Mouse (Mus musculus) midbrain, embryonic 13.5 days (tissue): ENCODE results near the gene Arl15. TPM values are rescaled to one million over a fixed set of nuclear protein-coding genes. Genes with fewer than 3 reads are reported as not detected.

Experiments
- ATAC-seq: fragments of 200-750 bp; cut with Nextera tagmentation; 2 replicates; pipeline ENCODE4 v1.8.0; 2017; ENCODE audit warnings: mild to moderate bottlenecking, moderate TSS enrichment, moderate library complexity
- H3K27ac ChIP-seq: fragments of 300-500 bp; sonication (generic); 2 replicates; pipeline ENCODE4 v1.5.1; 2015; ENCODE audit warnings: inconsistent platforms, mild to moderate bottlenecking, moderate library complexity
- H3K27me3 ChIP-seq: fragments of 300-500 bp; sonication (generic); 2 replicates; pipeline ENCODE4 v1.6.1; 2015; ENCODE audit warnings: mild to moderate bottlenecking, inconsistent platforms
- H3K36me3 ChIP-seq: fragments of 300-500 bp; sonication (generic); 2 replicates; pipeline ENCODE4 v1.6.1; 2015; ENCODE audit warnings: mild to moderate bottlenecking, inconsistent platforms
- H3K4me1 ChIP-seq: fragments of 300-500 bp; sonication (generic); replicated peaks from 2 replicates; pipeline ENCODE4 v1.6.1; 2015; ENCODE audit warnings: inconsistent platforms
- H3K4me2 ChIP-seq: fragments of 300-500 bp; sonication (generic); replicated peaks from 2 replicates; pipeline ENCODE4 v1.6.1; 2015; ENCODE audit warnings: moderate library complexity, mild to moderate bottlenecking, inconsistent platforms
- H3K4me3 ChIP-seq: fragments of 300-500 bp; sonication (generic); replicated peaks from 2 replicates; pipeline ENCODE4 v1.5.1; 2015; ENCODE audit warnings: mild to moderate bottlenecking, inconsistent platforms
- H3K9ac ChIP-seq: fragments of 300-500 bp; sonication (generic); replicated peaks from 2 replicates; pipeline ENCODE4 v1.6.1; 2015; ENCODE audit warnings: mild to moderate bottlenecking, inconsistent platforms
- H3K9me3 ChIP-seq: fragments of 300-500 bp; sonication (generic); 2 replicates; pipeline ENCODE4 v1.6.1; 2016; ENCODE audit warnings: mild to moderate bottlenecking, inconsistent platforms
- WGBS: fragments of 180-500 bp; shearing (Covaris S2); methylation state at CpG from one replicate; pipeline ENCODE4 v1.1.7; 2015; 5-methylcytosine and 5-hydroxymethylcytosine counted together
- polyA plus RNA-seq: library from polyadenylated mRNA; unstranded; fragments of >200 nt; fragmentation: Nextera tagmentation; extraction: Ambion mirVana; gene quantifications from 2 replicates; pipeline ENCODE4 v1.2.1, GENCODE M21; 2015

Arl15 gene
- polyA plus RNA-seq, 1 experiment from 2014 or later = 15.0 TPM

DNA sequence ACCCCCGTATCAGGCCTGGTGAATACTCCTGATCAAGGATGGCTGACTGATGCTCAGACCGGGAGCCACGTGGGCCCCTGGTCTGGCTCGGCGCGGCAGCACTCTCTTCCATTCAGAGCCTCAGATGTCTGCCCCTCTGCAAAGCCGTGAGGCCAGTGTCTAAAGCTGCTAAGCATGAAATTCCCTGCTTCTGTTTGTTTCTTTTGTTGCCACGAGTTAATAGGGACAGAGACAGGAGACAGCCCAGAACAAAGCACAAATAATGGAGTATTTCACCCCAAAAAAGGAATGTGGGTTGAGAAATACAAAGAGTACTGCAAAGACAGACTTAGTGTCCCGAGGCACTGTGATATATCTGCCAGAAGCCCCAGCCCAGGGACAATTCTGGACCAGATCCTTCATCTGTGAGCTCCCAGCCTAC lies 120.3 kb downstream of the Arl15 start:
- 3% methylated on average over 9 of the region's 9 CpGs for WGBS
- no peaks in the 10 kb centered on the region for H3K9me3 ChIP-seq
- peaks cover 5% of the 10 kb centered on the region; the same call in 1 of the 2 replicates for H3K27me3 ChIP-seq
- peak overlapping the region; percentile 26; the same call in 1 of the 2 replicates for H3K4me2 ChIP-seq
- no peak overlapping the region for H3K4me3 ChIP-seq
- H3K36me3 ChIP-seq = no peaks in the 10 kb centered on the region
- peak overlapping the region; percentile 47; the same call in 1 of the 2 replicates for H3K27ac ChIP-seq
- peaks cover 57% of the 10 kb centered on the region for H3K4me1 ChIP-seq
- peak; percentile 59 for ATAC-seq
- H3K9ac ChIP-seq = peak overlapping the region; percentile 45; the same call in 1 of the 2 replicates

DNA sequence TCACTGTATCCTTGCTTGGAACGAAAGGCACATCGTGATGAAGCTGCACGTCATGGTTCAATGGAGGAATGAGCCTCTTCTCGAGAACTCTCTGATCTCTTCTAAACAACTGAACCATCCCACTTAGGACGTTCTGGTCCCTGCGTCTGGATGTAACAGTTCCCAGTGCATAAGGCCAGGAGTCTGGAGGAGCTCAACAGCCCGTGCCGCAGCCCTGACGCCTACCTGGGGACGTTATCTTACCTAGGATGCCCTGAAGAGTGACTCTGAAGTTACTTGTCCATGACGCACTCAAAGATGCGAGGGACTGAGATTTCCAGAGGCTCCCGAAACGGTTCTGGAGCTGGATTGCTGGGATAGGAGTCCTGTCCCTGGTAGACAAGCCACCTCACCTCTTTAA lies 121.4 kb downstream of the Arl15 start:
- Histone ChIP-seq H3K27ac (no peak overlapping the region), H3K4me2 (no peak overlapping the region), H3K4me1 (peaks cover 57% of the 10 kb centered on the region), H3K9ac (no peak overlapping the region), H3K36me3 (no peaks in the 10 kb centered on the region), H3K27me3 (peaks cover 5% of the 10 kb centered on the region; the same call in 1 of the 2 replicates), H3K9me3 (no peaks in the 10 kb centered on the region), H3K4me3 (no peak overlapping the region)
- 82% methylated on average over 14 of the region's 14 CpGs for WGBS
- ATAC-seq = no peak

- H3K27me3 ChIP-seq = peaks cover 5% of the 10 kb centered on the region; the same call in 1 of the 2 replicates
- ATAC-seq = no peak
- WGBS = 75% methylated on average over 5 of the region's 5 CpGs
These were observed 122.5 kb downstream of the Arl15 start for GRCm38 (mm10) chr13:113916761-113917160.

DNA sequence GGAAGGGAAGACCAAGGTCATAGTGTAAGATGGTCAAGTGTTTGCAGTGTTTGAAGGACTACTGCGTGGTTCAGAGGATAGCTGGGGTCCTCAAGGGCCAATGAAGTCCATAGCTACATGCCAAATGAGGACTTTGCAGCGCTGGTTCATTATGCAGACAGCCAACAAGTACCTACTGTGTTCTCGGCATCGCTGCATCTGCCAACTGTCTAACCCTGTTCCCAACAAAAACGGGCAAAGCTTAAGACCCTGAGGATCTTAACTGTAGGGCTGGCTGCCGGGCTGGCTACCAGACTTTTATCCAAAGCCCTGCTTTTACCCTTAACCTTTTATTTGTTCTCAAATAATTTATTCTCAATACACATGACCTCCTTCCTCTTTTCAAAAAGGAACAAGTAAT lies 123.1 kb downstream of the Arl15 start:
- Histone ChIP-seq H3K4me3 (no peak overlapping the region), H3K9ac (peak overlapping the region; percentile 59; the same call in 1 of the 2 replicates), H3K4me2 (peak overlapping the region; percentile 48), H3K27me3 (peaks cover 5% of the 10 kb centered on the region; the same call in 1 of the 2 replicates), H3K4me1 (peaks cover 46% of the 10 kb centered on the region), H3K36me3 (no peaks in the 10 kb centered on the region), H3K9me3 (no peaks in the 10 kb centered on the region), H3K27ac (peak overlapping the region; percentile 85)
- ATAC-seq = peak; percentile 34; the same call in 1 of the 2 replicates
- 29% methylated on average over 6 of the region's 6 CpGs for WGBS

More at GRCm38 (mm10) chr13:113916761-113917160, 122.5 kb downstream of the Arl15 start:
- Histone ChIP-seq H3K4me3 (no peak overlapping the region), H3K4me2 (no peak overlapping the region), H3K27ac (peak overlapping the region; percentile 85; the same call in 1 of the 2 replicates), H3K4me1 (peaks cover 50% of the 10 kb centered on the region), H3K9me3 (no peaks in the 10 kb centered on the region), H3K9ac (no peak overlapping the region), H3K36me3 (no peaks in the 10 kb centered on the region)

- H3K36me3 ChIP-seq = no peaks in the 10 kb centered on the region
- H3K4me1 ChIP-seq = peaks cover 46% of the 10 kb centered on the region
- WGBS = 15% methylated on average over 15 of the region's 15 CpGs
- H3K27me3 ChIP-seq = peaks cover 5% of the 10 kb centered on the region; the same call in 1 of the 2 replicates
- peak overlapping the region; percentile 18; the same call in 1 of the 2 replicates for H3K4me3 ChIP-seq
- H3K9me3 ChIP-seq = no peaks in the 10 kb centered on the region
- H3K27ac ChIP-seq = peak overlapping the region; percentile 85
- peak overlapping the region; percentile 59; the same call in 1 of the 2 replicates for H3K9ac ChIP-seq
- peak; percentile 90 for ATAC-seq
- peak overlapping the region; percentile 48 for H3K4me2 ChIP-seq
These were observed 123.6 kb downstream of the Arl15 start for GRCm38 (mm10) chr13:113917868-113918411.

DNA sequence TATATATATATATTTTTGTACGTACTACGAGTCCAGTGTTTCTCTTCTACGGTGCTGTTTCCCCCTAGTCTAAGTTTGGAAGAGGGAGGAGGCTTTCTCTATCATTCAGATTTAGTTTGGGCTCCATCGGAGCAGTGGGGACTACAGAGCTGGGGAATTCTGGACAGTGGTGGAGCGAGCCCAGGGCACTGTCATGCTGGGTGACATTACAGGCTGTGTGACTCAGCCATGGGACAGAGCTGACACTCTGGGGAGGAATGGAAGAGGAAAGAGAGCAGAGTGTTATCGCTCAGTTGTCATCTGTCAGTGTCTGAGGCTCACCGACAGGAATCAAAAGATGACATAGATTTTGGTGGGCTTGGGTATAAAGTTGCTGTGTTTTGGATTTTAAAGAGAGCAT lies 124.4 kb downstream of the Arl15 start:
- WGBS = 43% methylated on average over 7 of the region's 7 CpGs
- Histone ChIP-seq H3K4me3 (no peak overlapping the region), H3K9me3 (no peaks in the 10 kb centered on the region), H3K4me2 (peak overlapping the region; percentile 48), H3K27ac (peak overlapping the region; percentile 51), H3K36me3 (0 out of 2 replicates have a peak, but pooled peaks cover 6% of the 10 kb centered on the region), H3K27me3 (peaks cover 5% of the 10 kb centered on the region; the same call in 1 of the 2 replicates), H3K4me1 (peaks cover 46% of the 10 kb centered on the region), H3K9ac (no peak overlapping the region)
- 0 out of 2 replicates have a peak, but pooled peaks have one; percentile 44 for ATAC-seq

DNA sequence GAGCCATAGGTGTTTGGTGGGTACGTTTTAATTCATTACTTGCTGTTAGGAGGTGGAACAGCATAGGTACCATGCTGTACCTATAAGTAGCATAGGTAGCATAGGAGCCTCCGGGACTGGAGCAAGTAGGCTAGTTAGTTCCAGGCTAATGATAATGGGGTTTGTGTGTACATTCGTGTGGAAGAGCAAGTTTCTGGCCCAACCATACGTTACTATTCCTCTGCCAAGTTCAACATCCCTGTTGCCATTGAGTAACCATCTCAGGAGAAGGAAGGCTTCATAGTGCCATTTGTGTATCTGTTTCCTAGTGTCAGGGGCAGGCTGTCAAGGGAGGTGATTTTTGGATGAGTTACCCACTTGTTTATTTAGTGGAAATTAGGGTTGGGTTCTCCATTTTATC lies 141.4 kb downstream of the Arl15 start:
- 93% methylated on average over 4 of the region's 4 CpGs for WGBS
- H3K9ac ChIP-seq = no peak overlapping the region
- no peak for ATAC-seq

DNA sequence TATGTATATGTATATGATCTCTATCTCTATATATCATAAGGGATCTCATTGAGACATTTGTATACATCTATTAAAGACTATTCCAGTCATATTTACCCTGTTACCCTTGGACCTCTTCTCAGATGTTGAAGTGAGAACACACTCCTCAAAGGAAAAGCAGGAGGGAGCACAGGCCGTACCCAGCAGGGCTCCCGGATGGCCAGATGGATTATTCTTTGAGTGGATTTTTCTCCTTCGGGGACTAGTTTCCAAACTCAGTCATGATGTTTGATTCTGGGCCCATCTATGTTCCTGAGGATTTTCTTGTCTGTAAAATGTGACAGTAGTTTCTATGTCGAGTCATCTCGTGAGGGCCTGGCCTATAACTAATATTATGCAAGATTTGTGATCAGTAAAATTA lies 142.9 kb downstream of the Arl15 start:
- no peaks in the 10 kb centered on the region for H3K9me3 ChIP-seq

More for the DNA sequence above, 141.4 kb downstream of the Arl15 start:
- Histone ChIP-seq H3K27ac (no peak overlapping the region), H3K4me1 (no peaks in the 10 kb centered on the region), H3K4me2 (no peak overlapping the region), H3K27me3 (no peaks in the 10 kb centered on the region), H3K4me3 (no peak overlapping the region), H3K36me3 (no peaks in the 10 kb centered on the region), H3K9me3 (no peaks in the 10 kb centered on the region)

DNA sequence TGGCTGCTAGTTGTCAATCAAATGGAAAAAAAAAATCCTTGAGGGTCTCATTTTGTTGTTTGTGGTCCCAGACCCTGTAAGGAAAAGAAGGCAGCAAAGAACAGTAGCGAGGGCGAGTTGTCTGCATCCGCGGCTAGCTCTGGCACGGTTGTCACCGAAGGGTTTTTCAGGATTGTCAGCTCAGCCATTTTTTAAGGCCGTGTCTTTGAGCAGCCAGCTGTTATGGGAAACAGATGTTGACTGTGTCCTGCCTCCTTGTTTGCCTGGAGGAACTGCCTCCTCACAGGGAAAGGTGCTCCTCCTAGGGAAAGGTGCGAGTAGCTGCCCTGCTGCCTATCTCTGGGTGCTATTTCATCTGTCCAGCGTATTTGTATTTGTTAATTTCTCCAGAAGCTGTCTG lies 144.3 kb downstream of the Arl15 start:
- Histone ChIP-seq H3K4me1 (no peaks in the 10 kb centered on the region), H3K27ac (no peak overlapping the region), H3K27me3 (no peaks in the 10 kb centered on the region), H3K36me3 (no peaks in the 10 kb centered on the region), H3K4me3 (no peak overlapping the region), H3K4me2 (no peak overlapping the region), H3K9me3 (no peaks in the 10 kb centered on the region), H3K9ac (no peak overlapping the region)
- no peak for ATAC-seq
- WGBS = 95% methylated on average over 9 of the region's 9 CpGs

More for the DNA sequence above, 142.9 kb downstream of the Arl15 start:
- Histone ChIP-seq H3K27me3 (no peaks in the 10 kb centered on the region), H3K4me1 (no peaks in the 10 kb centered on the region), H3K4me3 (no peak overlapping the region), H3K9ac (no peak overlapping the region), H3K27ac (no peak overlapping the region), H3K4me2 (no peak overlapping the region), H3K36me3 (no peaks in the 10 kb centered on the region)
- WGBS = 97% methylated on average over 5 of the region's 5 CpGs
- ATAC-seq = no peak

- no peaks in the 10 kb centered on the region for H3K36me3 ChIP-seq
- no peak overlapping the region for H3K4me2 ChIP-seq
- no peaks in the 10 kb centered on the region for H3K4me1 ChIP-seq
- H3K9ac ChIP-seq = no peak overlapping the region
- no peaks in the 10 kb centered on the region for H3K27me3 ChIP-seq
- no peak for ATAC-seq
- H3K27ac ChIP-seq = no peak overlapping the region
- WGBS = 93% methylated on average over 10 of the region's 10 CpGs
- H3K9me3 ChIP-seq = no peaks in the 10 kb centered on the region
- H3K4me3 ChIP-seq = no peak overlapping the region
These were observed 144.8 kb downstream of the Arl15 start for GRCm38 (mm10) chr13:113939097-113939496.

DNA sequence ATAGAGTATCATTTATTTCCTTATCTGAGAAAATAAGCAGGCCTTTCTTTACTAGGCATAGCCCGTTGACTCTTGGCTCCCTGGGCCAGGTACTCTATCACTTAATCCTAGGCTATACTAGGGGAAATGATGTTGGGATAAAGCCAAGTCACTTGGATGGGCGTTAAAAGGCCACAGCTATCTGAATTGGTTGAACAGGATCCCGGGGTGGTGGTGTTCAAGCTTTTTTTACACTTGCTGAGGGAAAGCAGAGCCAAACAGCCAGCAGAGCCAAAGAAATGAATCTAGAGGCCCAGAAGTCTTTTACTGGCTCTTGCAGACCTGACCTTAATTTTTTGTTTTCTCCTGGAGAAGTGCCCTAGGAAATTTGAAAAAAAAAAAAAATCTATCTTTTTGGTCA lies 145.4 kb downstream of the Arl15 start:
- H3K27me3 ChIP-seq = no peaks in the 10 kb centered on the region
- no peaks in the 10 kb centered on the region for H3K9me3 ChIP-seq
- no peak overlapping the region for H3K9ac ChIP-seq
- H3K4me1 ChIP-seq = no peaks in the 10 kb centered on the region
- no peak overlapping the region for H3K4me2 ChIP-seq
- 82% methylated on average over 3 of the region's 3 CpGs for WGBS
- H3K36me3 ChIP-seq = no peaks in the 10 kb centered on the region
- no peak overlapping the region for H3K4me3 ChIP-seq
- no peak overlapping the region for H3K27ac ChIP-seq
- no peak for ATAC-seq

- no peak for ATAC-seq
- Histone ChIP-seq H3K4me2 (no peak overlapping the region), H3K9me3 (no peaks in the 10 kb centered on the region), H3K27ac (no peak overlapping the region), H3K36me3 (no peaks in the 10 kb centered on the region), H3K27me3 (no peaks in the 10 kb centered on the region), H3K4me1 (no peaks in the 10 kb centered on the region), H3K9ac (no peak overlapping the region), H3K4me3 (no peak overlapping the region)
- WGBS = 91% methylated on average over 7 of the region's 7 CpGs
These were observed 145.8 kb downstream of the Arl15 start for GRCm38 (mm10) chr13:113940151-113940550.
